Mouse (Mus musculus): ENCODE data around the gene Acsf3.
A peak's percentile ranks its signal among the peaks of the same experiment; 100 is the strongest.

The Acsf3 gene

GRCm38 (mm10) chr8:122762731-122763266 is 12.5 kb upstream of the Acsf3 start:
- no peak for DNase-seq

GRCm38 (mm10) chr8:122763267-122763738 is 12.0 kb upstream of the Acsf3 start:
- DNase-seq, result no peak

DNA sequence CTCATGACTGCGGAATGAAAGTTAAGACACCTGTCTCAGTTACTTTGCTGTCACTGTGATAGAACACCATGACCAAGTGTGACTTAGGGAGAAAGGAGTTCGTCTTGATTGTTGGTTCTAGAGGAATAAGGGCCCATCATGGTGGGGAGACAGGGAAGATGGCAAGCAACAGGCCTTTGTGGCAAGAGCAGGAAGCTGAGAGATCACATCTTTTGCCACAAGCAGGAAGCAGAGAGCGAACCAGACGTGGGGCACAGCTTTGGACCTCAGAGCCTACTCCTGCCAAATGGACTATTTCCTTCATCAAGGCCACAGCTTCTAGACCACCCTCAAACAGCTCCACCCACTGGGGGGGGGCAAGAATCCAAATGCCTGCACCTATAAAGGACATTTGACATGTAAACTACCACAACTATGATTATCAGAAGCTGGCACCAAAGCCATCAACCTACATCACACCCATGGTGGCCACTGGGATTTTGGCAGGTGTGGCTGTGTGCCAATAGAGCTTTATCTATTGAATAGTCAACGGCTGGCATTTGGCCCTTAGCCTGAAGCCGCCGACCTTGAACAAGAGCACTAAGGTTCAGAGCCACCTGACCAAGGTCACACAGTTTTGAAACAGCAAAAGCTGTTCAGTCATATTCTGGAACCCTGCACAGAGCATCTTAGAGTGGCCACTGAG is 10.4 kb upstream of the Acsf3 start:
- no peak for DNase-seq

DNA sequence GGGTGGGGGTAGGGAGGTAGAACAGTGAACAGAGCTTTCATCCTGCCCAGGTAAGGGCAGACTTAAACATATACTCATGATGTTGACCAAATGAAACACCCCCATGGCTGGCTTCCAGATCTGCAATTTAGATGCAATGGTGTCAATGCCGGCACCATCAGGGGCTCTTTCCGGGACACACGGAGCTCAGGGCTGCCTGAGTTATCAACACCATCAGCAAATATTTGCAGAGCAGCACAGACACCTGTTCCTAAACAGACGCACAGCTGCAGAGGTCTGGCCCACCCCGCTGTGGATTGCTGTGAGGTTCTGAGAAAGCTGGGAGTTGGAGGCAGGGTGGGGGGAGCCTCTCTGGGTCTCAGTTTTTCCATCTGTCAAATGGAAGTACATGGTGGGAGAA is 9.1 kb upstream of the Acsf3 start:
- no peak for DNase-seq

- no peak for DNase-seq
These were observed 8.6 kb upstream of the Acsf3 start for GRCm38 (mm10) chr8:122766647-122767200.

- DNase-seq, result no peak
These were observed 8.1 kb upstream of the Acsf3 start for GRCm38 (mm10) chr8:122767229-122767628.

DNA sequence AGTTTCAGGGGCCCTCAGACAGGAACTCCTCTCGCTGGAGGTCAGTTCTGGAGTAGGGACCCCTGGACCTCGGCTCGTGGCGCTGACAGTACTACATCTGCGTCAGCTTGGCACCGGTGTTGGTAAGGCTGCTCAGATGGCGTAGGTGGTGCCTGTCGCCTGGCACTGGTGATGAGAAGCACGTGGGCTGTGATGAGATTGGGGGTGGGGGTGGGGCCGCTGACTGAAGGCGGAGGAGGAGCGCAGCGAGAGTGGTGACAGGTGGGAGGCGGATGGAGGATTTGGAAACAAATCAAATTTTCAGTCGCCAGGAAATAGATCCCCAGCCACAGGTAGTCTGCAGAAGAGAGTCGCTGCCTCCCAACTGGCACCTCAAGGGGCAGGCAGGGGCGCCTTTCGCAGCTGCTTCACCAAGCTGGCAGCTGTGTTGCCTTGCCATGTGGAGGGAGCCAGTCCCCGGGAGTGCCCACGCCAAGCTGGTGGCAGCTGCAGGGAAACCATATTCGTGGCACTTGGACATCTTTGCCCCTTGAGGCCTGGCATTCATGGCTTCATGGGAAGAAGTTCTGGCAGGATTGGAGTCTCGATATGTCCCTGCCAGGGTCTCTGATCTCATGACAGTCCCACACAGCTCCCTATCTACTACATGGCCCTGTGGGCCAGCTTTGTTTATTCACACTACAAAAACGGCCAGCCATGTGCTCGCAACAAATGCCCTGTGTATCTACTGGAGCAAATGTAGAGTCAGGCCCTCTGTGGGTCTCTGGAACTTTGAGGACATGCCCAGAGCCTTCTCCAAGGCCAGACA is 5.8 kb upstream of the Acsf3 start:
- DNase-seq, result peak; percentile 48

GRCm38 (mm10) chr8:122772431-122773060 is 2.7 kb upstream of the Acsf3 start:
- no peak for DNase-seq

GRCm38 (mm10) chr8:122777701-122778100 is 2.4 kb downstream of the Acsf3 start:
- no peak for DNase-seq

DNA sequence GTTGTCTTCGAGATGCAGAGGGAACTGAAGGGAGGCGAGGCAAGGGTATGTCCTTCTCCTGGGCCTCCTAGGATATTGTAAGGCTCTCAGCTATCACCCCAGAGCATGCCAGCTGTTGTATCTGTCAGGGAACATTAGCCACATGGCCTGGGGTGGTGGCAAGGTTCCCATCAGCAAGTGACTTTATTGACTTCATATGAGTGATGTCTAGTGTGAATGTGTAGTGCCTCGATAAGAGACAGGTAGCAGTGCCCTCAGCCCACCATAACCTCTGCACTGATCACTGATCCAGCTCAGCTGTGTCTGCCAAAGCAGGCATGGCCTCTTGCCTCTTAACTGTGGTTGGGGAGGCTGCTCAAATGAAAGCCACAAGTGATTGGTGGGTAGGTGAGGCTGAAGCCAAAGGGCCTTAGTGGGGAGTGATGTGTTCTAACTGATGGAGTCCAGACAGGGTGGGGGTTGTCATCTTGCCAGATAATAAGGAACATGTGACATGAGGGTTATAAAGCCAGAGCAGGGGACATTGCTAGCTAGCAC is 3.5 kb downstream of the Acsf3 start:
- no peak for DNase-seq

DNA sequence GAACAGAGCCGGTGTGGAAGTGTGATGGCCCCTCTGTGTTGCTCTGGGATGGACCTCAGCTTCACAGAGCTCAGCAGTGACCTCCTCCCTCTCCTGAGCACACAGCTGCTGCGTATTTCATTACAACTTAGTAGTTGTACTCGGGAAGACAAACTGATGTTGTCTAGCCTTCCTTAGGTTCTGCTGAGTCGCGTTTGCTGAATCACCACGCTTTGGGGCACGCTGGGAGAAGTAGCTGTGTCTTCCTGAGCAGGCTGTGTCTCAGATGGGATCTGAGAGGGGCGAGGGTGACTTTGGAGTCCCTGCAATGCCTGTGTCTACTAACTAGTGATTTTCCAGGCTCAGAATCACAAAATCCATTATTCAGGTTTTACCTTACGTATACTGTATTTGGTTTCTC is 4.0 kb downstream of the Acsf3 start:
- DNase-seq, result no peak

DNA sequence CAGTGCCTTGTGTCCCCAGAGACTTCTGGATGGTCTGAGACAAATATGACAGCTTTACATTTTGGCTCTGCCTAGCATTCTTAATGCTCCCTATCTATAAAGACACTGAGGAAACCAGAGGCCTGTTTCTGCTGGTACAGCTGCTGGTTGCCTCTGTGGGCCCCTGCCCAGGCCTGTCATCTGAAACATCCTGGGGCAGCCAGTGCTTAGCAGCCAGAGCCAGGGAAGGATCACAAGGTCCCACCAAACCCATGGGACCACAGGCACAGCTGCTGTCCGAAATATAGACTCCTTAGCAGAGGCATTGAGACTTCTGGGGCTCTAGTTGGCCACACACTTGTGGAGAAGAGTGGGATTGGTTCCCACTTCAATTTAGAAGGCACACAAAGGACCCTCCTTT is 9.5 kb downstream of the Acsf3 start:
- no peak for DNase-seq

DNA sequence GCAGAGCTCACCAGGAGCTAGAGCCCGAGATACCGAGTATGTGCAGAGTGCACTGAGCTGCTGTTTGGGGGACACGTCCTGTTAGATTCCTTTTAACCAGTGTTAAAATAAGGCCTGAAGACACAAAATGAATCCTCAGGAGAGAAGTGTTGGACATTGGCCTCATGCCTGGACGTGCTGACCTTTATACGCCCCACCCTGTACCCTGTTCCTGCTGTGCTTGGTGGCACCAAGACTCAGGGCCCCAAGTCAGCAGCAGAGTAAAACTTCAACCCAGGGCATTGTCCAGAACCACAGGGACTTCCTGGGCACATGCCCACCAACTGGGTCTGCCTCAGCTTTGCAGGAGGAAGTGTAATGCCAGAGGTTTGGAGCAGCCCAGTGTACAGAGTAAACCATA is 14.5 kb downstream of the Acsf3 start:
- no peak for DNase-seq

DNA sequence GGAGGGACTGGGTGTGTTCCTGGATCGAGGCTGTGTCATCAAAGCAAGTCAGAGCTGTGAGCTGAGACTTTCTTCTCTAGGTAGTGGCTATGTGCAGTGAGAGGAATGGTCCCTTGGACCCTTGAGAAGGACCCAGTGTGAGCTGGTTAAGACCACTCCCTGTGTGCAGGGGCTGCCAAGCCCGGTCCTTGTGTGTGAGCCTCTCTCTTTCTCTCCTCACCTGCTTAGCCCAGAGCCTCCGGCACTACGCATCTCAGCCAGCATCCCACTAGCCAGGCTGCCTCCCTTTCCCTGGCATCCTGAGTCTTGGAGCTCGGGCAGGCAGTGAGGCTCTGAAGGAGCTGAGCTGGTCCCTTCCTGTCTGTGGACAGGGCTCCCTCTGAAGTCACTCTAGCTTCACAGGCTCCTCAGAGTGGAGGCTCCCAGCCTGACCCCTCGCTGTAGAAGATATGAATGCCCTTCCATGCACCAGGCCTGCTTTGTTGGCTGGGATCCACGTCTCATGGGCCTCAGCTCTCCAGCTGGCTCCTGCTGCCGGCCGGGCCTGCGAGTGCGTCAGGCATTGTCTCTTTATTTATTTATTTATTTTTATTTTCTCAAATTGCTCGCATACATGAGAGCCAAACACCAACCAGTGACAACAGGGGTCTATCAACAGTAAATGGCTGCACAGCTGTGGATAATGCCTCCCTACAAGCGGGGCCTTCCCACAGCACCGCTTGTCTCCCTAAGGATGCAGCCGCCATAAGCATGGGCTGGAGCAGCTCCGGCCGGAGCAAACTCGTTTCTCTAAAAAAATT is 18.3 kb downstream of the Acsf3 start:
- peak; percentile 43 for DNase-seq

GRCm38 (mm10) chr8:122794175-122794454 is 18.8 kb downstream of the Acsf3 start:
- DNase-seq, result no peak

GRCm38 (mm10) chr8:122803906-122804761 is 28.8 kb downstream of the Acsf3 start:
- no peak for DNase-seq

- peak; percentile 56 for DNase-seq
These were observed 30.1 kb downstream of the Acsf3 start for GRCm38 (mm10) chr8:122805349-122805748.

DNA sequence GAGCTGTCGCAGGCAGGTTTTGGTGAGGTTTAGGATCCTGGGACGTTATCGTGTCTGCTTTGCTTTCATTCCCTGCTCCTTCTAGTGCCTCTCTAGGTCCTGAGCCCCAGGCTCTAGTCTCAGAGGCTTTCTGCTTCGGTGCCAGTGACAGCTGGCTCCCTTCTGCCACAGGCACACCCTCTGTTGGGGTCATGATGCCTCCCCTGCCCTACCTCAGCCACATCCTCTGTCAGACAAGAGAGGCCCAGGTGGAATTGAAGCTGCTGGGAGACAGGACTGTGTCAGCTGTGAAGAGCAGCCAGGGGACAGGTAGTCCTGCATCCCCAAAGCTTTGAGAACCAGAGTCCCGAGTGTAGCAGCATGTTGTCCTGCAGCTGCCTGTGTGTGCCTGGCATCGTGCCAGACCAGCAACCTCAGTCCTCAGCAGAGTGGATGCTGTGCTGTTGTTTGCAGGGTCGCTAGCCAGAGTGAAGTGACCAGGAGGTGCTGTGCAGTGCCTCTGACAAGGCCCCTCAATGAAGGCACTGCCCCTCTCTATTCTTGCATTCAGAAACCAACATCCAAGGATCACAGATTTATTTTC is 31.8 kb downstream of the Acsf3 start:
- no peak for DNase-seq

DNA sequence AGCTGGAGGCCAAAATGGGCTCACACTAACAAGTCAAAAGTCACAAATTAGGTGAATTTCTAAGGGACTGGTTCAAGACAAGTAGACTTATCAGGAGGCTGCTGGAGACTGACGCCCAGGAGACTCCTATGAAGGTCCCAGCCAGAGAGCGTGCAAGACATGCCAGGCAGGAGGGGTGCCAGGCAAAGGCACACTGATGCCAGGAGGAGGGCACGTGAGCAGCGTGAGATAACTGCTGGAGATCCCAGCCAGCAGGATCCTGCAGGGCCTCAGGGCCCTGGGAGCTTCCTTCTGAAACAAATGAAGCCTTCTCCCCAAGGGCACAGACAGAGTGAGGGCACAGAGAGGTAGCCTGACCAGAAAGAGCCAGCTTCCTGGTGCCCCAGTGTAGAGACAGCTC is 32.6 kb downstream of the Acsf3 start:
- no peak for DNase-seq

DNA sequence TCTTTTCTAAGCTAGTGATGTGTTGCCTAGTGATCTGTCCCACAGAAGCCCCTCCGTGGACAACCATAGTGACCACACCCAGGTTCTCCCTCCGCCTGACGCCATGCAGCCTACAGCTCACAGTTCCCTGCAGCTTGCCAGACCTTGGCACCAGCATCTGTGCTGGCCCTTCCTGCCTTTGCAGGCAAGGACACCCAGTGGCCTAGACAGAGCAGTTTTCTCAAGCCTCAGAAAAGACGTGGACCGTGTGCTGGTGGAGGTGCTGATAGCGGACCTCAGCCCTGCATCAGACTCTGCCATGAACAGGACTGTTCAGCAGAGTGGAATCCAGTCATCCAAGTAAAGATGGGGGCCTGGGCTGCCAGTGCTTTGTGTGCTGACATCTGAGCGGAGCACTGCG is 35.1 kb downstream of the Acsf3 start:
- no peak for DNase-seq

Data from right cerebral cortex, postnatal 4 days (tissue).